Mouse (Mus musculus): ENCODE measurements around the gene Bad. TPM values are rescaled to one million over a fixed set of nuclear protein-coding genes. Genes with fewer than 3 reads are reported as not detected.

Bad gene
- polyA plus RNA-seq, 1 experiment from 2014 or later = 90.3 TPM

Small RNA genes within 50 kb of the gene (microRNA-seq; reads per million reads assigned to microRNA genes)
- gene Mir6990 (ENCODE audit: borderline number of aligned reads) = 0.52 reads per million

Other genes starting within 250 kb of the Bad start
- 32.0 and 34.2 TPM in 2 replicates for gene Rps6ka4, start 101.2 kb upstream of the Bad start, polyA plus RNA-seq (2015; fragmentation: Nextera tagmentation; extraction: Ambion mirVana)
- gene Ccdc88b, start 83.7 kb upstream of the Bad start, polyA plus RNA-seq (2015; fragmentation: Nextera tagmentation; extraction: Ambion mirVana) = 0.80 and 1.8 TPM in 2 replicates
- gene Trmt112, start 32.2 kb upstream of the Bad start, polyA plus RNA-seq (2015; fragmentation: Nextera tagmentation; extraction: Ambion mirVana) = 137 and 138 TPM in 2 replicates
- 321 and 330 TPM in 2 replicates for gene Prdx5, start 31.8 kb upstream of the Bad start, polyA plus RNA-seq (2015; fragmentation: Nextera tagmentation; extraction: Ambion mirVana)
- gene Esrra, start 20.0 kb upstream of the Bad start, polyA plus RNA-seq (2015; fragmentation: Nextera tagmentation; extraction: Ambion mirVana) = 15.2 and 16.1 TPM in 2 replicates
- gene Catsperz, start 16.5 kb upstream of the Bad start, polyA plus RNA-seq (2015; fragmentation: Nextera tagmentation; extraction: Ambion mirVana) = 4.0 and 5.1 TPM in 2 replicates
- 1.4 and 1.7 TPM in 2 replicates for gene Kcnk4, start 7.3 kb upstream of the Bad start, polyA plus RNA-seq (2015; fragmentation: Nextera tagmentation; extraction: Ambion mirVana)
- gene Gpr137, start 619 bp downstream of the Bad start, polyA plus RNA-seq (2015; fragmentation: Nextera tagmentation; extraction: Ambion mirVana) = 41.8 and 42.2 TPM in 2 replicates
- 224 and 246 TPM in 2 replicates for gene Ppp1r14b, start 33.1 kb downstream of the Bad start, polyA plus RNA-seq (2015; fragmentation: Nextera tagmentation; extraction: Ambion mirVana)
- 48.2 and 49.1 TPM in 2 replicates for gene Plcb3, start 34.6 kb downstream of the Bad start, polyA plus RNA-seq (2015; fragmentation: Nextera tagmentation; extraction: Ambion mirVana)
- 112 and 119 TPM in 2 replicates for gene Fkbp2, start 38.6 kb downstream of the Bad start, polyA plus RNA-seq (2015; fragmentation: Nextera tagmentation; extraction: Ambion mirVana)
- 51.5 and 53.2 TPM in 2 replicates for gene Vegfb, start 45.8 kb downstream of the Bad start, polyA plus RNA-seq (2015; fragmentation: Nextera tagmentation; extraction: Ambion mirVana)
- 23.9 and 27.9 TPM in 2 replicates for gene Dnajc4, start 50.7 kb downstream of the Bad start, polyA plus RNA-seq (2015; fragmentation: Nextera tagmentation; extraction: Ambion mirVana)
- 22.2 and 24.1 TPM in 2 replicates for gene Nudt22, start 54.3 kb downstream of the Bad start, polyA plus RNA-seq (2015; fragmentation: Nextera tagmentation; extraction: Ambion mirVana)
- 12.5 and 12.7 TPM in 2 replicates for gene Trpt1, start 54.3 kb downstream of the Bad start, polyA plus RNA-seq (2015; fragmentation: Nextera tagmentation; extraction: Ambion mirVana)
- gene Fermt3, start 77.6 kb downstream of the Bad start, polyA plus RNA-seq (2015; fragmentation: Nextera tagmentation; extraction: Ambion mirVana) = 12.4 and 14.2 TPM in 2 replicates
- gene Stip1, start 98.1 kb downstream of the Bad start, polyA plus RNA-seq (2015; fragmentation: Nextera tagmentation; extraction: Ambion mirVana) = 228 and 244 TPM in 2 replicates
- gene Macrod1, start 114.9 kb downstream of the Bad start, polyA plus RNA-seq (2015; fragmentation: Nextera tagmentation; extraction: Ambion mirVana) = 22.1 and 26.6 TPM in 2 replicates
- 13.5 and 19.2 TPM in 2 replicates for gene Flrt1, start 163.9 kb downstream of the Bad start, polyA plus RNA-seq (2015; fragmentation: Nextera tagmentation; extraction: Ambion mirVana)